32 mouse cellular contexts compared by ENCODE assay signal in genomic region chr8:110776335-110776734, GRCm38 (mm10). TPM values are rescaled to one million over a fixed set of nuclear protein-coding genes. Genes with fewer than 3 reads are reported as not detected.
DNase-seq lines count a peak whose midpoint lies in the region; ATAC-seq and TF ChIP-seq lines count a peak whose summit lies in the region.
"Had no signal": no experiment of that assay in that cellular context is flagged by ENCODE, and none has a peak within 500 bp of the region (broad histone marks: within the 10 kb centered on the region; RNA-seq: fewer than 3 reads in every experiment).

No protein-coding gene starts in this region.

- no peak for DNase-seq in kidney, postnatal 0 days (ENCODE audit: low spot score)
- no peak for DNase-seq in kidney, postnatal 25 days
- no peak for DNase-seq in lung, embryonic 14.5 days
- no peak for DNase-seq in lung, postnatal 10 days
- peak; percentile 66 for DNase-seq in ZHBTc4 (ENCODE audit: low read depth, low spot score)
- DNase-seq in c-Kit-positive CD71-positive TER-119-positive erythroid progenitor cells, embryonic 14.5 days (ENCODE audit: low spot score) = no peak
- no peak for DNase-seq in left cerebral cortex, adult 9 months (ENCODE audit: low spot score in 2 of 2)
- DNase-seq: adrenal gland, postnatal 25 days; cerebellum, adult 2 months; cerebellum, postnatal 25 days; gastrocnemius, postnatal 36 days; heart, adult 18-20 months; heart, postnatal 36 days; kidney, adult 9 months; kidney, postnatal 36 days; layer of hippocampus, postnatal 36 days; liver, embryonic 13.5 days; midbrain, embryonic 14.5 days; retina, postnatal 1 day; right cerebral cortex, postnatal 14 days; thymus, adult 18-20 months; thymus, postnatal 25 days had no signal

- H3K4me1 ChIP-seq in kidney, postnatal 0 days (replicated peaks; ENCODE audit: insufficient read depth, low read length) = no peaks in the 10 kb centered on the region
- no peaks in the 10 kb centered on the region for H3K4me1 ChIP-seq in lung, embryonic 14.5 days (ENCODE audit: insufficient read depth)
- H3K4me1 ChIP-seq in ES-Bruce4 (ENCODE audit: control insufficient read depth, insufficient read depth, low read length) = no peaks in the 10 kb centered on the region
- H3K4me1 ChIP-seq: embryonic facial prominence, embryonic 12.5 days; forebrain, embryonic 10.5 days; forebrain, embryonic 15.5 days; hindbrain, embryonic 12.5 days; liver, embryonic 13.5 days; neural tube, embryonic 15.5 days had no signal

- no peaks in the 10 kb centered on the region for H3K27me3 ChIP-seq in kidney, postnatal 0 days (ENCODE audit: insufficient read depth, low read length)
- no peaks in the 10 kb centered on the region for H3K27me3 ChIP-seq in lung, embryonic 14.5 days (ENCODE audit: insufficient read depth, low read length)
- no peaks in the 10 kb centered on the region for H3K27me3 ChIP-seq in ES-Bruce4 (ENCODE audit: control insufficient read depth, insufficient read depth, low read length, poor library complexity, severe bottlenecking)
- H3K27me3 ChIP-seq: embryonic facial prominence, embryonic 12.5 days; forebrain, embryonic 15.5 days; hindbrain, embryonic 12.5 days; liver, embryonic 13.5 days; neural tube, embryonic 15.5 days had no signal

- no peak overlapping the region for H3K9ac ChIP-seq in kidney, postnatal 0 days (ENCODE audit: low read depth, low read length)
- H3K9ac ChIP-seq in lung, embryonic 14.5 days = no peak overlapping the region
- no peak overlapping the region for H3K9ac ChIP-seq in ES-Bruce4 (ENCODE audit: low read depth, poor library complexity, severe bottlenecking)
- H3K9ac ChIP-seq: embryonic facial prominence, embryonic 12.5 days; forebrain, embryonic 15.5 days; hindbrain, embryonic 12.5 days; liver, embryonic 13.5 days; neural tube, embryonic 15.5 days had no signal

- no peaks in the 10 kb centered on the region for H3K36me3 ChIP-seq in kidney, postnatal 0 days (ENCODE audit: insufficient read depth, low read length)
- no peaks in the 10 kb centered on the region for H3K36me3 ChIP-seq in lung, embryonic 14.5 days (ENCODE audit: insufficient read depth)
- no peaks in the 10 kb centered on the region for H3K36me3 ChIP-seq in ES-Bruce4 (ENCODE audit: control insufficient read depth, insufficient read depth, low read length, poor library complexity, severe bottlenecking)
- H3K36me3 ChIP-seq: embryonic facial prominence, embryonic 12.5 days; forebrain, embryonic 10.5 days; forebrain, embryonic 15.5 days; hindbrain, embryonic 12.5 days; liver, embryonic 13.5 days; neural tube, embryonic 15.5 days had no signal

- no peak for ATAC-seq in kidney, postnatal 0 days (replicated peaks; ENCODE audit: low FRiP score, low read depth)
- no peak for ATAC-seq in lung, embryonic 14.5 days (ENCODE audit: insufficient read depth)
- ATAC-seq: forebrain, embryonic 15.5 days; intestine, postnatal 0 days had no signal

- no peak overlapping the region for H3K4me3 ChIP-seq in kidney, postnatal 0 days (replicated peaks; ENCODE audit: low read depth, low read length)
- no peak overlapping the region for H3K4me3 ChIP-seq in lung, embryonic 14.5 days (ENCODE audit: low read depth, low read length)
- H3K4me3 ChIP-seq in ES-Bruce4 (ENCODE audit: low read depth, low read length) = no peak overlapping the region
- H3K4me3 ChIP-seq: embryonic facial prominence, embryonic 12.5 days; forebrain, embryonic 10.5 days; forebrain, embryonic 15.5 days; hindbrain, embryonic 12.5 days; liver, embryonic 13.5 days; neural tube, embryonic 15.5 days had no signal

- 96% methylated on average over 3 of the region's 3 CpGs for WGBS in kidney, postnatal 0 days
- WGBS in lung, embryonic 14.5 days = 96% methylated on average over 3 of the region's 3 CpGs

- no peak for TF ChIP-seq EP300 in ES-Bruce4 (IDR thresholded peaks at IDR 0.05; ENCODE audit: insufficient read depth, low read depth, low read length)

- no peaks in the 10 kb centered on the region for H3K9me3 ChIP-seq in kidney, postnatal 0 days (replicated peaks; ENCODE audit: low read length)
- no peaks in the 10 kb centered on the region for H3K9me3 ChIP-seq in lung, embryonic 14.5 days (ENCODE audit: low read depth, low read length)
- peaks cover 6% of the 10 kb centered on the region for H3K9me3 ChIP-seq in ES-Bruce4 (replicated peaks; ENCODE audit: control insufficient read depth, insufficient read depth, low read length, poor library complexity, severe bottlenecking)
- H3K9me3 ChIP-seq: embryonic facial prominence, embryonic 12.5 days; forebrain, embryonic 10.5 days; forebrain, embryonic 15.5 days; hindbrain, embryonic 12.5 days; liver, embryonic 13.5 days; neural tube, embryonic 15.5 days had no signal

- TF ChIP-seq CTCF in kidney, postnatal 0 days (IDR thresholded peaks at IDR 0.05; ENCODE audit: low read depth) = 0 out of 2 replicates have a peak, but pooled peaks have one; percentile 20
- TF ChIP-seq CTCF in lung, embryonic 14.5 days (IDR thresholded peaks at IDR 0.05; ENCODE audit: low read depth) = peak; percentile 24
- TF ChIP-seq CTCF in ES-Bruce4 (IDR thresholded peaks at IDR 0.05; ENCODE audit: low read depth, low read length) = peak; percentile 27

- no peak overlapping the region for H3K27ac ChIP-seq in kidney, postnatal 0 days
- no peak overlapping the region for H3K27ac ChIP-seq in lung, embryonic 14.5 days (ENCODE audit: low read depth)
- H3K27ac ChIP-seq in ES-Bruce4 (ENCODE audit: insufficient read depth, low read length) = no peak overlapping the region
- H3K27ac ChIP-seq: embryonic facial prominence, embryonic 12.5 days; forebrain, embryonic 10.5 days; forebrain, embryonic 15.5 days; hindbrain, embryonic 12.5 days; liver, embryonic 13.5 days; macrophage; neural tube, embryonic 15.5 days had no signal

- no peak overlapping the region for H3K4me2 ChIP-seq in kidney, postnatal 0 days (ENCODE audit: low read length)
- H3K4me2 ChIP-seq in lung, embryonic 14.5 days = no peak overlapping the region
- H3K4me2 ChIP-seq: embryonic facial prominence, embryonic 12.5 days; forebrain, embryonic 15.5 days; heart, embryonic 11.5 days; hindbrain, embryonic 12.5 days; liver, embryonic 13.5 days; neural tube, embryonic 15.5 days had no signal

- no peak for TF ChIP-seq POLR2A in ES-Bruce4 (IDR thresholded peaks at IDR 0.05; ENCODE audit: insufficient read depth, low read length)

RNA-seq across cellular contexts. Expression of gene Il34, which starts 29.4 kb away (rescaled TPM):
- polyA plus RNA-seq in kidney, postnatal 0 days (2015; fragmentation: Nextera tagmentation; extraction: Ambion mirVana) = 5.2 and 7.5 TPM in 2 replicates
- 1.6 and 2.4 TPM in 2 replicates for polyA plus RNA-seq in lung, embryonic 14.5 days (2014; fragmentation: Nextera tagmentation; extraction: Ambion mirVana)
- polyA plus RNA-seq in ES-Bruce4 (2011; ENCODE audit: insufficient read depth, insufficient read length, low read depth, missing spikeins) = 0.34 and 1.0 TPM in 2 replicates
- polyA plus RNA-seq: limb, embryonic 11.5 days; macrophage had no signal

RNA-seq across cellular contexts. Expression of gene Mtss1l, which starts 55.1 kb away (rescaled TPM):
- 8.7 and 12.4 TPM in 2 replicates for polyA plus RNA-seq in kidney, postnatal 0 days (2015; fragmentation: Nextera tagmentation; extraction: Ambion mirVana)
- 30.9 and 39.9 TPM in 2 replicates for polyA plus RNA-seq in lung, embryonic 14.5 days (2014; fragmentation: Nextera tagmentation; extraction: Ambion mirVana)
- 7.1 and 9.5 TPM in 2 replicates for polyA plus RNA-seq in ES-Bruce4 (2011; ENCODE audit: insufficient read depth, insufficient read length, low read depth, missing spikeins)
